Mouse (Mus musculus) spleen, embryonic (tissue): ENCODE data around the gene Gm17267.
"Not testable (repeated sequence)": the region's sequence is repeated elsewhere in the genome, so short reads cannot be mapped to it uniquely, and the experiment has no call there.

Experiments
- CTCF ChIA-PET: fragments of 350-600 bp; sonication (Branson Sonifier 250); formaldehyde crosslinking; loops from one replicate; lab custom pipeline; 2022; lab: Charles Lee

The Gm17267 gene

DNA sequence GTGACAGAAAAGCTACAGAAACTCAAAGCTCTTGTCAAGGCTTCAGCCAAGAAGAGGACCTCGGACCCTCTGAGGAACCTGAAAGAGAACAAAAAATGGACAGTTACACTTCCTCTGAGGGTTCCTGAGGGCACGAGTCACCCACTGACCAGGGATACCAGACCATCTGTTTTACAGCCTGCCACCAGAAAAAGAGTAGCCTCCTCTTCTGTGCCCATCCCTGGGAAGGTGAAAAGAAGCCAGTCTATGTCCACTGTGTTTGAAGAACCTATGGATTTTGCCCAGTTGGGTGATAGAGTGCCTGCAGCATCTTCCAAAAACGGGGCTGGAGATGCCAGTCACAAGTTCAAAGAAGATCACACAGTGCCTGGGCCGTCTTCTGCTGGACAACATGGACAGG, at the start of gene Gm17267:
Gm17267 (plus strand) TSS at position 301 of the 400 bp plus-strand sequence.
- CTCF ChIA-PET: not testable (repeated sequence)
